Mouse (Mus musculus) sigmoid colon, adult 10 weeks (tissue): Measurements from ENCODE around the gene Prim1. TPM values are rescaled to one million over a fixed set of nuclear protein-coding genes. Genes with fewer than 3 reads are reported as not detected.

Source experiments
- polyA plus RNA-seq: library from polyadenylated mRNA; stranded (reverse); fragments of 350-450 nt; fragmentation: Illumina TruSeq; extraction: RNeasy Lipid Tissue Mini Kit (QIAGEN cat#74804); gene quantifications from one replicate; pipeline ENCODE4 v1.2.3, GENCODE M21; 2014; ENCODE audit warnings: low read depth, low replicate concordance

Gene Prim1
- polyA plus RNA-seq, result 31.4 TPM

GRCm38 (mm10) chr10:128015068-128015934 lies at the start of gene Prim1:
Gene Prim1 (plus strand): TSS chr10:128015168.

DNA sequence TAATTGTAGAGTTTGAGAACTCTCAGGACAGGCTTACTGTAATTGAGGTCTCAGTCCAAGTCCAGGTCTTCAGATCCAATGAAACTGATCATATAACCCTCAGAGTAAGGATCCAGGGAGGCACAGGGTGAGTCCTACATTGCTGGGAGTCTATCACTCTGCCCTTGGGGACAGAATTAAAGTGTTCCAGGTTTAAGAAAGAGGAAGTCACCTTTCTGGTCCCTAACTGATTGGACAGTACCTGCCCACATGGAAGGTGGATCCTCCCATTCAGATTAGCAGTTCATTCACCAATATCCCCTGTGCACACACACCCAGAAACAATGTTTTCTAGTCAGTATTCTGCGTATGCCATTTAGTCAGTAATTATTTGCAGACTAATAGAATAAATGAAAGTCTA lies 7.5 kb upstream of the Prim1 start, which contains the start of gene Hsd17b6:
Hsd17b6 (minus strand) TSS at position 166 of the 400 bp plus-strand sequence.

DNA sequence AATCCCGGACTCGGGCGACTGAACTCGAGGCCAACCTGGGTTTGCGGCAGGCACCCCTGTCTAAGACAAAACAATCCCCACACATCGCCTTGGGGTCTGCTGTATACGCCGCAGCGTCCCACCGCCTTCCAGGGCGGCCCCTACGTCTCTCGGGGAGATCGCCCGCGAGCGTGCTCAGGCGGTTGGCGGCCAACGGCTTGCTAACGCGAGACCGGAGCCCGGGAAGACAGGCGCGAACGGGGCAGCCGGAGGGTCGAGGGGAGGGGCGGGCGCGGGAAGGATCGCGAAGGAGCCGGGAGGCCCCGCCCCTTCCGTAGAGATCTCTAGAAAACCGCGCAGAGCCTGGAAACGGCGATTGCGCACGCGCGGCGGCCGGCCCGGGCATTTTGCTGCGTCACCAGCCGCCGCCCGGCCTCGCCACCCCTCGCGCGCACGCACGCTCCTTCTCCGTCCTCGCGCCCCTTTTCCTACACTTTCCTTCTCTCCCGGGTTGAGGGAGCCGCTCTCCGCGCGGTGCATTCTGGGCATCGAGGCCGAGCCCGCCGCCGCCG lies 43.7 kb downstream of the Prim1 start, which contains the start of gene Ptges3:
Ptges3 (plus strand) TSS at position 354 of the 551 bp plus-strand sequence.

Other genes starting within 250 kb of the Prim1 start
- 27.8 TPM for gene Rdh9, start 238.8 kb upstream of the Prim1 start, polyA plus RNA-seq
- 77.2 TPM for gene Rdh16, start 214.0 kb upstream of the Prim1 start, polyA plus RNA-seq
- 1.1 TPM for gene Rdh19, start 165.2 kb upstream of the Prim1 start, polyA plus RNA-seq
- 0.47 TPM for gene Rdh16f2, start 148.7 kb upstream of the Prim1 start, polyA plus RNA-seq
- gene Rdh7, start 126.4 kb upstream of the Prim1 start, polyA plus RNA-seq, result not detected
- not detected for gene Sdr9c7, start 116.7 kb upstream of the Prim1 start, polyA plus RNA-seq
- not detected for gene Hsd17b6, start 7.6 kb upstream of the Prim1 start, polyA plus RNA-seq
- gene Naca, start 20.4 kb downstream of the Prim1 start, polyA plus RNA-seq, result 1,156 TPM
- 298 TPM for gene Ptges3, start 43.8 kb downstream of the Prim1 start, polyA plus RNA-seq
- 826 TPM for gene Atp5b, start 68.1 kb downstream of the Prim1 start, polyA plus RNA-seq
- 27.2 TPM for gene Baz2a, start 76.4 kb downstream of the Prim1 start, polyA plus RNA-seq
- 12.4 TPM for gene Rbms2, start 165.1 kb downstream of the Prim1 start, polyA plus RNA-seq
- gene Gls2, start 179.3 kb downstream of the Prim1 start, polyA plus RNA-seq, result not detected
- 10.5 TPM for gene Spryd4, start 196.6 kb downstream of the Prim1 start, polyA plus RNA-seq
- not detected for gene Mip, start 210.7 kb downstream of the Prim1 start, polyA plus RNA-seq
- gene Timeless, start 216.9 kb downstream of the Prim1 start, polyA plus RNA-seq, result 2.0 TPM
- gene Apon, start 238.9 kb downstream of the Prim1 start, polyA plus RNA-seq, result not detected